Mouse (Mus musculus): ENCODE results near the gene Ubr7. TPM values are rescaled to one million over a fixed set of nuclear protein-coding genes. Genes with fewer than 3 reads are reported as not detected.

Gene Ubr7
- polyA plus RNA-seq, 1 experiment from 2014 or later, result 36.8 TPM

- H3K27ac ChIP-seq, result no peak overlapping the region
- peaks cover 12% of the 10 kb centered on the region; the same call in 1 of the 2 replicates for H3K36me3 ChIP-seq
- H3K9ac ChIP-seq, result no peak overlapping the region
- no peaks in the 10 kb centered on the region for H3K27me3 ChIP-seq (replicated peaks)
- H3K4me1 ChIP-seq (replicated peaks), result peaks cover 10% of the 10 kb centered on the region; the same call in 1 of the 2 replicates
- ATAC-seq, result no peak
- 86% methylated on average over 3 of the region's 3 CpGs for WGBS
- no peak overlapping the region for H3K4me2 ChIP-seq (replicated peaks)
- H3K9me3 ChIP-seq, result no peaks in the 10 kb centered on the region
- H3K4me3 ChIP-seq (replicated peaks), result no peak overlapping the region
These were observed 9.5 kb upstream of the Ubr7 start for GRCm38 (mm10) chr12:102748256-102748655.

GRCm38 (mm10) chr12:102756304-102756703 lies 1.5 kb upstream of the Ubr7 start:
- H3K36me3 ChIP-seq, result no peaks in the 10 kb centered on the region
- H3K27me3 ChIP-seq (replicated peaks), result no peaks in the 10 kb centered on the region
- H3K9ac ChIP-seq, result no peak overlapping the region
- peaks cover 10% of the 10 kb centered on the region; the same call in 1 of the 2 replicates for H3K4me1 ChIP-seq (replicated peaks)
- peak overlapping the region; percentile 91 for H3K4me3 ChIP-seq (replicated peaks)
- H3K27ac ChIP-seq, result no peak overlapping the region
- no peaks in the 10 kb centered on the region for H3K9me3 ChIP-seq
- peak overlapping the region; percentile 65 for H3K4me2 ChIP-seq (replicated peaks)
- ATAC-seq, result no peak
- WGBS, result 73% methylated on average over 7 of the region's 7 CpGs

- ATAC-seq, result peak; percentile 91
- no peaks in the 10 kb centered on the region for H3K9me3 ChIP-seq
- 2% methylated on average over 46 of the region's 46 CpGs for WGBS
- no peaks in the 10 kb centered on the region for H3K27me3 ChIP-seq (replicated peaks)
- H3K27ac ChIP-seq, result peak overlapping the region; percentile 88
- H3K4me2 ChIP-seq (replicated peaks), result peak overlapping the region; percentile 65
- peaks cover 10% of the 10 kb centered on the region; the same call in 1 of the 2 replicates for H3K4me1 ChIP-seq (replicated peaks)
- peak overlapping the region; percentile 91 for H3K4me3 ChIP-seq (replicated peaks)
- peak overlapping the region; percentile 70 for H3K9ac ChIP-seq
- H3K36me3 ChIP-seq, result no peaks in the 10 kb centered on the region
These were observed 595 bp upstream of the Ubr7 start for GRCm38 (mm10) chr12:102757055-102757688.

GRCm38 (mm10) chr12:102758403-102758756 lies 613 bp downstream of the Ubr7 start, which contains the start of gene Gm20604:
TSS of gene Gm20604 (minus strand) at chr12:102758672.
- Histone ChIP-seq H3K9me3 (no peaks in the 10 kb centered on the region), H3K4me2 (replicated peaks) (peak within 1 kb of the TSS; percentile 79), H3K4me1 (replicated peaks) (peaks cover 10% of the 10 kb centered on the region; the same call in 1 of the 2 replicates), H3K4me3 (replicated peaks) (peak within 1 kb of the TSS; percentile 91), H3K27me3 (replicated peaks) (no peaks in the 10 kb centered on the region), H3K36me3 (no peaks in the 10 kb centered on the region), H3K27ac (peak within 1 kb of the TSS; percentile 88), H3K9ac (peak within 1 kb of the TSS; percentile 88)
- ATAC-seq, result no peak
- WGBS, result under 1% methylated on average over 10 of the region's 10 CpGs

DNA sequence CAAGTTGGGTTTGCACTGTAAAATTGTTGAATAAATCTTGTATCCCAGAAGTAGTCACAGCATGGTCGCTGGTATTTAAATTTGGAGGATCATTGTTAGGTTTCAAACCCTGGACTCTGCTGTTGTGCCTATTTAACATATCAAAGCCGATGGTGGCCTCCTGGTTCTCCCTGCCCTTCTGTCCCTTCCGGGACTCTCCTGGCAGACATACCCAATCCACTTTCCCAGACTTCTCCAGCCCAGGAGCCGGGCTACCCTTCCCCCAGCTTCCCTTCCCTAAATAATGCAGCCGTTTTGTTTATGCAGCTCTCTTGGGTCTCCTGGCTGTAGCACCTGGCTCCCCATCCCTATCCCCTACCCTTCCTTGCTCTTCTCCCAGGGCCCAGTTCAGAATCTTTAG lies 1.2 kb downstream of the Ubr7 start:
- H3K4me3 ChIP-seq (replicated peaks), result peak overlapping the region; percentile 91
- H3K9me3 ChIP-seq, result no peaks in the 10 kb centered on the region
- H3K4me1 ChIP-seq (replicated peaks), result peaks cover 10% of the 10 kb centered on the region; the same call in 1 of the 2 replicates
- H3K4me2 ChIP-seq (replicated peaks), result peak overlapping the region; percentile 79
- peak overlapping the region; percentile 88 for H3K9ac ChIP-seq
- no peaks in the 10 kb centered on the region for H3K27me3 ChIP-seq (replicated peaks)
- 4% methylated on average over 5 of the region's 5 CpGs for WGBS
- H3K36me3 ChIP-seq, result peaks cover 3% of the 10 kb centered on the region; the same call in 1 of the 2 replicates
- no peak for ATAC-seq
- 0 out of 2 replicates have a peak overlapping the region, but pooled peaks have one; percentile 83 for H3K27ac ChIP-seq

DNA sequence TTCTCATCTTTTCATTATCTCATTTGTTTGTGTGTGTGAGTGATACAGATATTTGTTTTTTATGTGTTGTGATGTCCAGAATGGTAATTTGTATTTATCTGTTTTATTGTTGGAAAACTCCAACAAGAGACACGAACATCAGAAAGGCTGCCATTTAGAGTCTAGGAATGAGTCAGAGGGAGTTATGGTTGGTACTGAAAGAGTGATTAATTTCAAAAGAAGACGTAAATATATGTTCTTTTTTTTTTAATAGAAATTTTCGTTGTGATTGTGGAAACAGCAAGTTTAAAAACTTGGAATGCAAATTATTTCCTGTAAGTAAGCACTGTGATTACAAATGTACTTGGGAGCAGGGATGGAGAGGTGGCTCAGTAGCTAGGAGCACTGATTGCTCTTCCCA lies 3.9 kb downstream of the Ubr7 start:
- no peak overlapping the region for H3K27ac ChIP-seq
- no peaks in the 10 kb centered on the region for H3K9me3 ChIP-seq
- no peak for ATAC-seq
- H3K36me3 ChIP-seq, result peaks cover 5% of the 10 kb centered on the region; the same call in 1 of the 2 replicates
- no peak overlapping the region for H3K4me2 ChIP-seq (replicated peaks)
- H3K4me3 ChIP-seq (replicated peaks), result no peak overlapping the region
- H3K9ac ChIP-seq, result no peak overlapping the region
- H3K27me3 ChIP-seq (replicated peaks), result no peaks in the 10 kb centered on the region
- peaks cover 6% of the 10 kb centered on the region; the same call in 1 of the 2 replicates for H3K4me1 ChIP-seq (replicated peaks)
- 88% methylated on average over 3 of the region's 3 CpGs for WGBS

DNA sequence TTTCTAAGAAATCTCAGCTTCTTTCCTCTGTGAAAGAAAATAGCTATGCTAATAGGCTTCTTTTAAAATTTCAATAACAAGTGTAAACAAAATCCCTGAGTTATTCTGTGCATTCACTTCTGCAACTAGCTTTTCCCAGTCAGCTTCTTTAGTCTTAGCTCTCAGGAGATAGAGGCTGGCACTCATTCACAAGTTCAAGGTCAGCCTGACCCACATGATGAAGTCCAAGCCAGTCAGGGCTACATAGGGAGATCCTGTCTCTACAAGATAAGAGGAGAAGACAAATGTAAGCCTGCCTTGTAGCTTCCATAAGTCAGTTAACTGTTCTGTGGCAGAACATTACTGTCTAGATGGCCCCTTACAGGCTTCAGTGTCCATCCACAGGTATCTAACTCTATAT lies 5.9 kb downstream of the Ubr7 start:
- Histone ChIP-seq H3K4me3 (replicated peaks) (no peak overlapping the region), H3K27me3 (replicated peaks) (no peaks in the 10 kb centered on the region), H3K4me1 (replicated peaks) (peaks cover 4% of the 10 kb centered on the region; the same call in 1 of the 2 replicates), H3K36me3 (peaks cover 12% of the 10 kb centered on the region; the same call in 1 of the 2 replicates), H3K27ac (no peak overlapping the region), H3K9ac (no peak overlapping the region), H3K4me2 (replicated peaks) (no peak overlapping the region), H3K9me3 (no peaks in the 10 kb centered on the region)
- ATAC-seq, result no peak

- 91% methylated on average over 4 of the region's 4 CpGs for WGBS
- Histone ChIP-seq H3K4me2 (replicated peaks) (no peak overlapping the region), H3K9me3 (no peaks in the 10 kb centered on the region), H3K27me3 (replicated peaks) (no peaks in the 10 kb centered on the region), H3K9ac (no peak overlapping the region), H3K36me3 (peaks cover 38% of the 10 kb centered on the region), H3K4me1 (replicated peaks) (no peaks in the 10 kb centered on the region), H3K27ac (no peak overlapping the region), H3K4me3 (replicated peaks) (no peak overlapping the region)
- no peak for ATAC-seq
These were observed 11.2 kb downstream of the Ubr7 start for GRCm38 (mm10) chr12:102769000-102769399.

- Histone ChIP-seq H3K27me3 (replicated peaks) (no peaks in the 10 kb centered on the region), H3K9ac (no peak overlapping the region), H3K4me2 (replicated peaks) (no peak overlapping the region), H3K4me3 (replicated peaks) (no peak overlapping the region), H3K4me1 (replicated peaks) (no peaks in the 10 kb centered on the region), H3K36me3 (peaks cover 47% of the 10 kb centered on the region), H3K27ac (no peak overlapping the region), H3K9me3 (no peaks in the 10 kb centered on the region)
- WGBS, result 93% methylated on average over 8 of the region's 8 CpGs
- ATAC-seq, result no peak
These were observed 13.8 kb downstream of the Ubr7 start for GRCm38 (mm10) chr12:102771601-102772000.

DNA sequence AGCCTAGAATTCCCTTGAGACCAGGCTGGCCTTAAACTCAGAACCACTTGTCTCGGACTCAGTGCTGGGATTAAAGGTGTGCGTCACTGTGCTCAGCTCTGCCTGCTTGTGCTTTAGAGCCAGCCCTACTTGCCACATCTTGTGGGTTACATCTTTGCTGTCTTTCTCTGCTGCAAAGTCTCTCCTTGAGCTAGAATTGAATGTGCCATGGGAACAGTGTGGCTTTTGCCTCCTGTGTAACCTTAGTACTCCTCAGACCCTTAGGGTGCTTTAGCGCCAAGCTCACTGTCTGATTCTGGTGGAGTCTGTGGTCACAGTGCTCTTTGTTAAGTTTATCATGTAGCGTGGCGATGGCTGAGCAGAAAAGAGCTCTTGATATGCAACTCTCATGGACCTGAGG lies 14.9 kb downstream of the Ubr7 start:
- no peak overlapping the region for H3K27ac ChIP-seq
- H3K4me3 ChIP-seq (replicated peaks), result no peak overlapping the region
- no peak overlapping the region for H3K9ac ChIP-seq
- no peaks in the 10 kb centered on the region for H3K9me3 ChIP-seq
- no peak overlapping the region for H3K4me2 ChIP-seq (replicated peaks)
- H3K36me3 ChIP-seq, result peaks cover 48% of the 10 kb centered on the region
- no peak for ATAC-seq
- no peaks in the 10 kb centered on the region for H3K27me3 ChIP-seq (replicated peaks)
- H3K4me1 ChIP-seq (replicated peaks), result no peaks in the 10 kb centered on the region
- WGBS, result 95% methylated on average over 5 of the region's 5 CpGs

- Histone ChIP-seq H3K4me1 (replicated peaks) (no peaks in the 10 kb centered on the region), H3K4me3 (replicated peaks) (no peak overlapping the region), H3K27me3 (replicated peaks) (no peaks in the 10 kb centered on the region), H3K9ac (no peak overlapping the region), H3K36me3 (peaks cover 26% of the 10 kb centered on the region), H3K27ac (no peak overlapping the region), H3K9me3 (no peaks in the 10 kb centered on the region), H3K4me2 (replicated peaks) (no peak overlapping the region)
- ATAC-seq, result no peak
- 92% methylated on average over 14 of the region's 14 CpGs for WGBS
These were observed 18.3 kb downstream of the Ubr7 start for GRCm38 (mm10) chr12:102776035-102776434.

DNA sequence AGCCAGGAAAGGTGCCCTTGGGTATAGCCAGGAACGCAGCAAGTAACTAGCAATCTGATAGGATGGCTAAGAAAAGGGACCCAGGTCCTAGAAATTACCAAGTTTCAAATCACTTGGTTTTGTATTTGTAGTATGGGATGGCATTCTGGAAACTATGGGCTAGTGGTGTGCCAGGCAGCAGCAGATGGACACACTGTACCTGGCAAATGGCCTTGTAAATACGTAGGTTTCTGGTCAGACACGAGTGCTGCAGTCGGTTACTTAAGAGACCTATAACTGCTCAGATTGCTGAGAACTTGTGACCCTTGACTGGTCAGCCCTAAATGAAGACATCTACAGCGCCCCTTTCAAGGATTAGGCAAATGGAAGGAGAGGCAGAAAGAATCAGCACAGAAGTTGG lies 20.4 kb downstream of the Ubr7 start:
- Histone ChIP-seq H3K27ac (no peak overlapping the region), H3K9ac (no peak overlapping the region), H3K4me3 (replicated peaks) (no peak overlapping the region), H3K36me3 (peaks cover 11% of the 10 kb centered on the region; the same call in 1 of the 2 replicates), H3K9me3 (no peaks in the 10 kb centered on the region), H3K4me1 (replicated peaks) (no peaks in the 10 kb centered on the region), H3K4me2 (replicated peaks) (no peak overlapping the region), H3K27me3 (replicated peaks) (no peaks in the 10 kb centered on the region)
- ATAC-seq, result no peak
- 82% methylated on average over 5 of the region's 5 CpGs for WGBS

GRCm38 (mm10) chr12:102779452-102779851 lies 21.7 kb downstream of the Ubr7 start:
- no peak overlapping the region for H3K4me2 ChIP-seq (replicated peaks)
- no peak overlapping the region for H3K9ac ChIP-seq
- no peaks in the 10 kb centered on the region for H3K9me3 ChIP-seq
- no peak overlapping the region for H3K4me3 ChIP-seq (replicated peaks)
- H3K4me1 ChIP-seq (replicated peaks), result no peaks in the 10 kb centered on the region
- peak; percentile 51; the same call in 1 of the 2 replicates for ATAC-seq
- H3K27me3 ChIP-seq (replicated peaks), result no peaks in the 10 kb centered on the region
- H3K36me3 ChIP-seq, result peaks cover 11% of the 10 kb centered on the region; the same call in 1 of the 2 replicates
- no peak overlapping the region for H3K27ac ChIP-seq
- 43% methylated on average over 3 of the region's 3 CpGs for WGBS
